Mouse (Mus musculus): ENCODE measurements around the gene Mapk1ip1l.

The Mapk1ip1l gene

GRCm38 (mm10) chr14:47361418-47361817, 63.4 kb downstream of the Mapk1ip1l start:
- no peak for DNase-seq (ENCODE audit: low read depth)

- DNase-seq (ENCODE audit: low read depth), result no peak
Observed at GRCm38 (mm10) chr14:47361899-47362298, 63.8 kb downstream of the Mapk1ip1l start.

- DNase-seq (ENCODE audit: low read depth), result no peak
Observed at GRCm38 (mm10) chr14:47364742-47365449, 66.8 kb downstream of the Mapk1ip1l start.

GRCm38 (mm10) chr14:47366881-47367321, 68.8 kb downstream of the Mapk1ip1l start:
- DNase-seq (ENCODE audit: low read depth), result peak; percentile 88

- peak; percentile 51 for DNase-seq (ENCODE audit: low read depth)
Observed at GRCm38 (mm10) chr14:47367461-47367860, 69.4 kb downstream of the Mapk1ip1l start, which contains the start of gene Lgals3. TSS of gene Lgals3 (plus strand) at chr14:47367751.

GRCm38 (mm10) chr14:47369741-47370140, 71.7 kb downstream of the Mapk1ip1l start:
- DNase-seq (ENCODE audit: low read depth), result no peak

- no peak for DNase-seq (ENCODE audit: low read depth)
Observed at GRCm38 (mm10) chr14:47370790-47371189, 72.7 kb downstream of the Mapk1ip1l start.

- peak; percentile 70 for DNase-seq (ENCODE audit: low read depth)
Observed at GRCm38 (mm10) chr14:47371689-47372088, 73.6 kb downstream of the Mapk1ip1l start.
